Mouse (Mus musculus) hindbrain, embryonic 12.5 days (tissue): Measurements from ENCODE around the gene Hsd17b1. TPM values are rescaled to one million over a fixed set of nuclear protein-coding genes. Genes with fewer than 3 reads are reported as not detected.
A peak's percentile ranks its signal among the peaks of the same experiment; 100 is the strongest.

Source experiments
- ATAC-seq: fragments of 200-750 bp; cut with Nextera tagmentation; 2 replicates; pipeline ENCODE4 v1.8.0; 2017; ENCODE audit warnings: moderate TSS enrichment; ENCODE audit not compliant: low FRiP score
- H3K27ac ChIP-seq: fragments of 300-500 bp; sonication (generic); 2 replicates; pipeline ENCODE4 v1.5.1; 2016; ENCODE audit warnings: mild to moderate bottlenecking
- H3K27me3 ChIP-seq: fragments of 300-500 bp; sonication (generic); 2 replicates; pipeline ENCODE4 v1.6.1; 2016; ENCODE audit warnings: mild to moderate bottlenecking
- H3K36me3 ChIP-seq: fragments of 300-500 bp; sonication (generic); 2 replicates; pipeline ENCODE4 v1.6.1; 2016; ENCODE audit warnings: mild to moderate bottlenecking
- H3K4me1 ChIP-seq: fragments of 300-500 bp; sonication (generic); 2 replicates; pipeline ENCODE4 v1.6.1; 2016
- H3K4me2 ChIP-seq: fragments of 300-500 bp; sonication (generic); replicated peaks from 2 replicates; pipeline ENCODE4 v1.6.1; 2016; ENCODE audit warnings: mild to moderate bottlenecking
- H3K4me3 ChIP-seq: fragments of 300-500 bp; sonication (generic); 2 replicates; pipeline ENCODE4 v1.5.1; 2016; ENCODE audit warnings: mild to moderate bottlenecking
- H3K9ac ChIP-seq: fragments of 300-500 bp; sonication (generic); 2 replicates; pipeline ENCODE4 v1.6.1; 2016; ENCODE audit warnings: mild to moderate bottlenecking, moderate library complexity
- H3K9me3 ChIP-seq: fragments of 300-500 bp; sonication (generic); replicated peaks from 2 replicates; pipeline ENCODE4 v1.6.1; 2016; ENCODE audit warnings: mild to moderate bottlenecking
- WGBS: fragments of 180-500 bp; shearing (Covaris S2); methylation state at CpG from one replicate; pipeline ENCODE4 v1.1.7; 2016; 5-methylcytosine and 5-hydroxymethylcytosine counted together
- polyA plus RNA-seq: library from polyadenylated mRNA; unstranded; fragments of >200 nt; fragmentation: Nextera tagmentation; extraction: Ambion mirVana; gene quantifications from 2 replicates; pipeline ENCODE4 v1.2.1, GENCODE M21; 2016

The Hsd17b1 gene
- polyA plus RNA-seq, 1 experiment from 2014 or later: 0.26 TPM

GRCm38 (mm10) chr11:101095314-101096024 is 17.3 kb downstream of the Hsd17b1 start, which contains the start of gene Psmc3ip:
Gene Psmc3ip (minus strand): TSS chr11:101095436.
- Histone ChIP-seq H3K9me3 (no peaks in the 10 kb centered on the region), H3K36me3 (peaks cover 74% of the 10 kb centered on the region), H3K4me3 (peak within 1 kb of the TSS; percentile 70), H3K27ac (peak within 1 kb of the TSS; percentile 90), H3K9ac (peak within 1 kb of the TSS; percentile 73), H3K4me1 (peaks cover 9% of the 10 kb centered on the region), H3K27me3 (no peaks in the 10 kb centered on the region), H3K4me2 (peak within 1 kb of the TSS; percentile 91)
- under 1% methylated on average over 43 of the region's 43 CpGs for WGBS
- peak; percentile 92 for ATAC-seq

DNA sequence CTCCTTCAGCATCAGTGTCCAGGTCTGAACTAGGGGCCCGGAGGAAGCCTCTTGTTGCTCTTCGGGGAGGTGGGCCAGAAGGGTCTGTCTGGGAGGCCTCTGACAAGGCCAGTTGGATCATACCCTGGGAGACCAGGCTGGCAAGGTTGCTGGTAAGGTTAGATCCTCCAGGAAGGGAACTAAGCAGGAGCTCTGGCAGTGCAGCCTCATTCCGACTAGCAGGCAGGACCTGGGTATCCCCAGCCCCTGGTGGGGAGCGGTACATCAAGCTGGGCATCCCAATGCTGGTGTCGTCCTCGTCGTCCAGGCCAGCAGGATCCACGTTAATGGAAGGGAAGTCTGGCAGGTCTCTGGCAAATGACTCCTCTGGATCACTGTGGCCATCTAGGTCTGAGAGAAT is 20.0 kb downstream of the Hsd17b1 start:
- peaks cover 9% of the 10 kb centered on the region for H3K4me1 ChIP-seq
- no peak overlapping the region for H3K27ac ChIP-seq
- no peak overlapping the region for H3K9ac ChIP-seq
- H3K4me3 ChIP-seq: no peak overlapping the region
- no peaks in the 10 kb centered on the region for H3K9me3 ChIP-seq
- H3K27me3 ChIP-seq: no peaks in the 10 kb centered on the region
- WGBS: 94% methylated on average over 8 of the region's 8 CpGs
- H3K4me2 ChIP-seq: no peak overlapping the region
- H3K36me3 ChIP-seq: peaks cover 69% of the 10 kb centered on the region
- ATAC-seq: no peak

DNA sequence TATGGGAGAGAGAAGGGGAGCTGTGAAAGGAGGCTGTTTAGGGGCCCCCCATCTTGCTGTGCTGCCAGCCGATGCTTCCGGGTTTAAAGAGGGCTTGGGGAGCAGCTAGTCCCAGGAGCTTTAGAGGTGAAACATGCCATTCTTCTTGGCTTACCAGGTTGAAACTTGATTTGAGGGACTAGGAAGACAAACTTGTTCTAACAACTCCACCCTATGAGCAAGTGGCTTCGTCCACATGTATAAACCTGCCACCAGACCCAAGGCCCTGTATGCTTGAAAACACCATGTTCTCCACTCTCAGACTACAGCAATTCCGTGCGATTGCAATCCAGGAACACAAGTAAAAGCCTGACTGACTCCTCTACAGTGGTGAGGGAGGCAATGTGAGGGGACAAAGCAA is 24.8 kb downstream of the Hsd17b1 start:
- Histone ChIP-seq H3K27ac (no peak overlapping the region), H3K9me3 (no peaks in the 10 kb centered on the region), H3K4me3 (no peak overlapping the region), H3K36me3 (peaks cover 61% of the 10 kb centered on the region), H3K9ac (no peak overlapping the region), H3K27me3 (no peaks in the 10 kb centered on the region), H3K4me1 (no peaks in the 10 kb centered on the region), H3K4me2 (no peak overlapping the region)
- ATAC-seq: no peak
- 91% methylated on average over 5 of the region's 5 CpGs for WGBS

GRCm38 (mm10) chr11:101109351-101109750 is 31.1 kb downstream of the Hsd17b1 start:
- Histone ChIP-seq H3K27me3 (no peaks in the 10 kb centered on the region), H3K27ac (no peak overlapping the region), H3K4me1 (no peaks in the 10 kb centered on the region), H3K4me3 (no peak overlapping the region), H3K36me3 (0 out of 2 replicates have a peak, but pooled peaks cover 4% of the 10 kb centered on the region), H3K9ac (no peak overlapping the region), H3K4me2 (no peak overlapping the region), H3K9me3 (no peaks in the 10 kb centered on the region)
- WGBS: 79% methylated on average over 4 of the region's 4 CpGs
- no peak for ATAC-seq

DNA sequence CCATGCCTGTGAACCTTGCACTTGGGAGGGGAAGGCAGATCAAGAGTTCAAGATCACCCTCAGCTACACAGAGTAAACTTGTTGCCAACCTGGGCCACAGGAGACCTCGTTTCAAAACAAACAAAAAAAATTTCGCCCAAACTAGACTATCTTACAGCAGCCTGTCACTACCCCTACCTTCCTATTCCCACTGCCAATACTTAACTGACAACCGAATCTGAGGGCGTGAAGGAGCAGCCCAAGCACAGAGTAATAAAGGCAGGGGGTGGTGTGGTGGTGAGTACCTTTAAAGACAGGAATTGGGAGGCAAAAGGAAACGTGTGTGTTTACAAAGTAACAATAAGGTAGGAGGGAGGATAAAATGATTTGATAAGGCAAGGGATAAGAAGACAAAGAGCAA is 32.5 kb downstream of the Hsd17b1 start:
- H3K4me1 ChIP-seq: peaks cover 7% of the 10 kb centered on the region; the same call in 1 of the 2 replicates
- no peak for ATAC-seq
- no peak overlapping the region for H3K27ac ChIP-seq
- no peaks in the 10 kb centered on the region for H3K9me3 ChIP-seq
- H3K36me3 ChIP-seq: 0 out of 2 replicates have a peak, but pooled peaks cover 2% of the 10 kb centered on the region
- no peaks in the 10 kb centered on the region for H3K27me3 ChIP-seq
- 66% methylated on average over 5 of the region's 5 CpGs for WGBS
- no peak overlapping the region for H3K4me2 ChIP-seq
- H3K9ac ChIP-seq: no peak overlapping the region; the same call in 1 of the 2 replicates
- no peak overlapping the region for H3K4me3 ChIP-seq

GRCm38 (mm10) chr11:101111178-101111577 is 33.0 kb downstream of the Hsd17b1 start:
- Histone ChIP-seq H3K9ac (no peak overlapping the region), H3K4me3 (no peak overlapping the region), H3K27me3 (no peaks in the 10 kb centered on the region), H3K27ac (no peak overlapping the region), H3K36me3 (no peaks in the 10 kb centered on the region), H3K9me3 (no peaks in the 10 kb centered on the region), H3K4me2 (no peak overlapping the region), H3K4me1 (peaks cover 12% of the 10 kb centered on the region; the same call in 1 of the 2 replicates)
- ATAC-seq: no peak
- WGBS: 92% methylated on average over 4 of the region's 4 CpGs

DNA sequence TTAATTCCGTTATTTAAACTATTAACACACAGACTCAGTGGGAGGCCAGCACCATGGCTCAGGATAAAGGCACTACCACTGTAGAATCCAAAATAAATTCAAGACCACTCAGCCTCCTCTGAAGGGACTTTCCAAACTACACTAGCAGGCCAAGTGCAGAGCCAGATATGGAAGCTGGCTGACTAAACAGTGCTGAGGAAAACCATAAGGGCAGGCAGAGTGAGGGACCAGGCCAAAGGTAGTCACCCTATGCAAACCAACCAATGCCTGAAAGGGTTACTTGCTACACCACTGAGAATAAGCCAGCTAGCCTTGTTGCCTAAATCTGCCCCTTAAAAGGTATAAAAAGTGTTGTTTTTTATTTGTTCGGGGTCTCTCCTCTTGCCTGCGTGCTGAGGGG is 34.0 kb downstream of the Hsd17b1 start:
- Histone ChIP-seq H3K9me3 (no peaks in the 10 kb centered on the region), H3K36me3 (no peaks in the 10 kb centered on the region), H3K4me1 (peaks cover 14% of the 10 kb centered on the region; the same call in 1 of the 2 replicates), H3K27ac (no peak overlapping the region), H3K4me3 (no peak overlapping the region), H3K9ac (no peak overlapping the region), H3K27me3 (no peaks in the 10 kb centered on the region), H3K4me2 (no peak overlapping the region)
- ATAC-seq: no peak
- WGBS: 93% methylated on average over 3 of the region's 3 CpGs

DNA sequence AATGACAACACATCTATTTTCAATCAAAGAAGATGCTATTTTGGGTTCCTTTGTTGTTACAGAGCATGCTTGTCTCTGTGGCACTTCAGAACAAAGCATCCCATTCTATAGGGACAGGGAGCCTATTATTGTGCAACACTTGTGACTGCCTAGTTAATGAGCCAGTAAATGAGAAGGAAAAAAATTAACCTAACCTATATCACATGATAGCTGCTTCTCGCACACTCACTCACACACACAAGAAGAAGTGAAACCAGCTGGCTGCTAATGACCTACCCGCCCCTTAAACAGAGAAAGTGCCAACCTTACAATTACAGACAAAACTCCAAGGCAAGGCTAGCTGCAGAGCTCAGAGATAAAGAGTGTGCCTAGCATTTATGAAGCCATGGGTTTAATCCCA is 37.4 kb downstream of the Hsd17b1 start:
- no peak overlapping the region for H3K4me3 ChIP-seq
- no peaks in the 10 kb centered on the region for H3K9me3 ChIP-seq
- H3K27ac ChIP-seq: peak overlapping the region; percentile 58
- peaks cover 33% of the 10 kb centered on the region for H3K4me1 ChIP-seq
- ATAC-seq: no peak
- H3K36me3 ChIP-seq: no peaks in the 10 kb centered on the region
- H3K4me2 ChIP-seq: peak overlapping the region; percentile 2; the same call in 1 of the 2 replicates
- 65% methylated on average over 2 of the region's 2 CpGs for WGBS
- no peaks in the 10 kb centered on the region for H3K27me3 ChIP-seq
- H3K9ac ChIP-seq: no peak overlapping the region

DNA sequence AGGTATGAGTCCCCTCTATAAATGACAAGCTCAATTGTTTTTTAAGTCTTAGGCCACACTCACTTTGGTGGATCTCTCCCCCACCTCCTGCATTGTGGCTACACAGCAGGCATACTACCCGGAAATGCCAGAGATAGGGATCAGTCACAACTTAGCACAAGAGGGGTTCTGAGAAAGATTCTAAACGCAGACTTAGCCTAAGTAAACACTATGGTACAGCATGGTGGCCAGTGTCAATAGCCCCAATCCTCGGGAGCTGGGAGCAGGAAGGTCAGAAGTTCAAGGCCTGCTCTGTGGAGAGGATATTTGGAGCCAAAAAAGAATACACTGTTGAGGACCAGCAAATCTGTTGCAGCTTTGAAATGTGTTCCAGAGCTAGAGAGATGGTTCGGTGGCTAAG is 39.9 kb downstream of the Hsd17b1 start:
- Histone ChIP-seq H3K4me1 (peaks cover 44% of the 10 kb centered on the region), H3K4me2 (peak overlapping the region; percentile 83), H3K27me3 (no peaks in the 10 kb centered on the region), H3K36me3 (peaks cover 6% of the 10 kb centered on the region), H3K4me3 (peak overlapping the region; percentile 92), H3K27ac (no peak overlapping the region), H3K9ac (peak overlapping the region; percentile 94), H3K9me3 (no peaks in the 10 kb centered on the region)
- 53% methylated on average over 4 of the region's 4 CpGs for WGBS
- ATAC-seq: no peak

GRCm38 (mm10) chr11:101119131-101119760 is 41.0 kb downstream of the Hsd17b1 start:
- H3K36me3 ChIP-seq: peaks cover 16% of the 10 kb centered on the region
- H3K9me3 ChIP-seq: no peaks in the 10 kb centered on the region
- peak overlapping the region; percentile 83 for H3K4me2 ChIP-seq
- peak overlapping the region; percentile 94 for H3K9ac ChIP-seq
- peak overlapping the region; percentile 92 for H3K4me3 ChIP-seq
- under 1% methylated on average over 39 of the region's 39 CpGs for WGBS
- peaks cover 44% of the 10 kb centered on the region for H3K4me1 ChIP-seq
- H3K27me3 ChIP-seq: no peaks in the 10 kb centered on the region
- H3K27ac ChIP-seq: peak overlapping the region; percentile 90
- peak; percentile 78 for ATAC-seq

DNA sequence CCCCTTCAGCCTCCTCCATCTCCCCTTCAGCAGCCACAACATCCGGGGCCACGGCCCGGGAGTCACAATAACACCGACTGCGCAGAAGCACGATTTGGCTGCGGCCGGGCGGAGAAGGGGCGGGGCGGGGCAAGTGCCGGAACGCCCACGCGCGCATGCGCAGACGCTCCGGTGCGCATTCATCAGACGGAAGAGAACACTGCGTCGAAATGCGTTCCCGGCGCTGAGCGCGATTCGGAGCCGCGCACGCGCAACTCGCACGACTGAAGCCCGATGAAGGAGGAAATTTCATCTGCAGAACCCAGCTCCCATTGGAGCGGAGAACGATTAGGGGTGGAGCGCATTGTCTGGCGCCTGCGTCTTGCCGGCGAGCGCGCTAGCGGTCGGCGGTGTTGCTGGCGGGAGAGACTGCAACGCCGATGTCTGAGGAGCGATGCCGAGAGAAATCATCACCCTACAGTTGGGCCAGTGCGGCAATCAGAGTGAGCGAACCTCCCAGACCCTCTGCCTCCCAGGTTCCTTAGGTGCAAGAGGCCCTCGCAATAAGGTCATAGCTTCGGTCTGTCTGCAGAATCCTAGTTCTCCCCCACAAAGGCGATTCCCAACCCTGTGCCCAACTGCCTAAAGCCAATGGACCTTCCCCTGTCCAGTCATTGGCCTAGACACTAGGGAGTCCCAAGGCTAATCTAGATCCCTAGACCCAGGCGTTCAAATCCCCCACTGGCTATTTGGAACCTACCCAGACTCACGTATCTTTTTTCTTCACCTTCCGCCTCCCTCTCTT is 41.7 kb downstream of the Hsd17b1 start, which contains the start of the genes Retreg3 and Tubg1:
Gene Retreg3 (minus strand): TSS at position 133 of the 784 bp plus-strand sequence.
Gene Tubg1 (plus strand): TSS at position 178 of the 784 bp plus-strand sequence.
- H3K4me3 ChIP-seq: peak within 1 kb of the TSS; percentile 92
- H3K9ac ChIP-seq: peak within 1 kb of the TSS; percentile 94
- peaks cover 44% of the 10 kb centered on the region for H3K4me1 ChIP-seq
- H3K36me3 ChIP-seq: peaks cover 22% of the 10 kb centered on the region
- H3K4me2 ChIP-seq: peak within 1 kb of the TSS; percentile 83
- under 1% methylated on average over 61 of the region's 61 CpGs for WGBS
- no peaks in the 10 kb centered on the region for H3K9me3 ChIP-seq
- H3K27ac ChIP-seq: peak within 1 kb of the TSS; percentile 90
- ATAC-seq: peak; percentile 95
- H3K27me3 ChIP-seq: no peaks in the 10 kb centered on the region
